Mouse (Mus musculus) MEL (cell line): ENCODE data around the gene Hba-x. TPM values are rescaled to one million over a fixed set of nuclear protein-coding genes. Genes with fewer than 3 reads are reported as not detected.

ENCODE experiments used
- DNase-seq: peaks from one replicate; pipeline ENCODE4 v3.0.0; 2011; ENCODE audit warnings: low read depth, low spot score
- H3K27ac ChIP-seq: 2 replicates; pipeline ENCODE4 v1.5.1; 2012; ENCODE audit warnings: low read depth, mild to moderate bottlenecking, control low read depth, low read length, moderate library complexity; ENCODE audit not compliant: control insufficient read depth
- H3K27me3 ChIP-seq, 2 experiments: fragments of 150-350 bp in 1 of 2; sonication (generic) in 1 of 2; 2 replicates each; pipeline ENCODE4 v1.6.1; 2012; ENCODE audit warnings: low read length in 2 of 2, mild to moderate bottlenecking in 2 of 2, improper control_type of control experiment in 1 of 2, moderate library complexity in 1 of 2; ENCODE audit not compliant: insufficient read depth in 2 of 2, control insufficient read depth in 1 of 2
- H3K36me3 ChIP-seq, 2 experiments: 2 replicates each; pipeline ENCODE4 v1.6.1; 2012 to 2014; ENCODE audit warnings: low read length in 2 of 2, improper control_type of control experiment in 1 of 2, inconsistent platforms in 1 of 2, mild to moderate bottlenecking in 1 of 2; ENCODE audit not compliant: insufficient read depth in 2 of 2, control insufficient read depth in 1 of 2
- H3K4me1 ChIP-seq, 2 experiments: fragments of 150-350 bp in 1 of 2; sonication (generic) in 1 of 2; 2 replicates each; pipeline ENCODE4 v1.6.1; 2012; ENCODE audit warnings: low read length in 2 of 2, improper control_type of control experiment in 1 of 2, mild to moderate bottlenecking in 1 of 2; ENCODE audit not compliant: insufficient read depth in 2 of 2, control insufficient read depth in 1 of 2
- H3K4me3 ChIP-seq, 2 experiments: fragments of 150-350 bp in 1 of 2; sonication (generic) in 1 of 2; 2 replicates each; pipeline ENCODE4 v1.5.1; 2012; ENCODE audit warnings: low read depth in 2 of 2, low read length in 2 of 2, mild to moderate bottlenecking in 2 of 2, moderate library complexity in 2 of 2, control low read depth in 1 of 2, improper control_type of control experiment in 1 of 2; ENCODE audit not compliant: control insufficient read depth in 1 of 2, insufficient read depth in 1 of 2
- H3K79me2 ChIP-seq: 2 replicates; pipeline ENCODE4 v1.6.1; 2012; ENCODE audit warnings: mild to moderate bottlenecking, low read length, moderate library complexity; ENCODE audit not compliant: control insufficient read depth, poor library complexity, insufficient read depth
- H3K9ac ChIP-seq: 2 replicates; pipeline ENCODE4 v1.6.1; 2012; ENCODE audit warnings: low read depth, mild to moderate bottlenecking, control low read depth, low read length, moderate library complexity; ENCODE audit not compliant: control insufficient read depth, poor library complexity, severe bottlenecking
- H3K9me3 ChIP-seq: fragments of 150-350 bp; sonication (generic); replicated peaks from 2 replicates; pipeline ENCODE4 v1.6.1; 2012; ENCODE audit warnings: mild to moderate bottlenecking, low read length, improper control_type of control experiment, moderate library complexity; ENCODE audit not compliant: insufficient read depth
- CHD2 ChIP-seq: IDR thresholded peaks from 2 replicates; pipeline ENCODE4 v1.6.1; 2011; ENCODE audit warnings: low read length, improper control_type of control experiment
- CTCF ChIP-seq, 3 experiments: IDR thresholded peaks in 2 of 3; conservative IDR thresholded peaks in 1 of 3; 2 replicates each; pipeline ENCODE4 v1.5.1; 2011 to 2012; ENCODE audit warnings: low read length in 3 of 3, low read depth in 2 of 3, mild to moderate bottlenecking in 2 of 3, improper control_type of control experiment in 1 of 3, inconsistent platforms in 1 of 3, mixed read lengths in 1 of 3, moderate library complexity in 1 of 3; ENCODE audit not compliant: control insufficient read depth in 1 of 3, insufficient read depth in 1 of 3, poor library complexity in 1 of 3, severe bottlenecking in 1 of 3
- E2F4 ChIP-seq: IDR thresholded peaks from 2 replicates; pipeline ENCODE4 v1.6.1; 2011; ENCODE audit warnings: low read depth, low read length, improper control_type of control experiment, borderline replicate concordance
- EP300 ChIP-seq, 2 experiments: IDR thresholded peaks; 2 replicates each; pipeline ENCODE4 v1.6.1; 2011; ENCODE audit warnings: improper control_type of control experiment in 2 of 2, low read length in 2 of 2, low read depth in 1 of 2, mild to moderate bottlenecking in 1 of 2
- ETS1 ChIP-seq: IDR thresholded peaks from 2 replicates; pipeline ENCODE4 v1.6.1; 2012; ENCODE audit warnings: low read depth, mild to moderate bottlenecking, inconsistent platforms, low read length, improper control_type of control experiment, moderate library complexity
- GATA1 ChIP-seq: IDR thresholded peaks from 2 replicates; pipeline ENCODE4 v1.6.1; 2011; ENCODE audit warnings: low read depth, low read length, improper control_type of control experiment
- KAT2A ChIP-seq: conservative IDR thresholded peaks from 2 replicates; pipeline ENCODE4 v1.6.1; 2012; ENCODE audit warnings: low read depth, low read length, improper control_type of control experiment, inconsistent platforms
- NRF1 ChIP-seq: IDR thresholded peaks from 2 replicates; pipeline ENCODE4 v1.6.1; 2014; ENCODE audit warnings: low read depth, mild to moderate bottlenecking, inconsistent platforms, low read length, improper control_type of control experiment, moderate library complexity; ENCODE audit not compliant: poor library complexity, insufficient read depth, severe bottlenecking
- POLR2A ChIP-seq, 2 experiments: IDR thresholded peaks; 2 replicates each; pipeline ENCODE4 v1.6.1; 2011 to 2012; ENCODE audit warnings: low read length in 2 of 2, mild to moderate bottlenecking in 2 of 2, control low read depth in 1 of 2, improper control_type of control experiment in 1 of 2, low read depth in 1 of 2, moderate library complexity in 1 of 2; ENCODE audit not compliant: control insufficient read depth in 1 of 2, insufficient read depth in 1 of 2, poor library complexity in 1 of 2
- RAD21 ChIP-seq: IDR thresholded peaks from 2 replicates; pipeline ENCODE4 v1.6.1; 2011; ENCODE audit warnings: mild to moderate bottlenecking, low read depth, low read length, improper control_type of control experiment
- SMC3 ChIP-seq: IDR thresholded peaks from 2 replicates; pipeline ENCODE4 v1.6.1; 2011; ENCODE audit warnings: low read depth, low read length, improper control_type of control experiment
- TCF12 ChIP-seq: IDR thresholded peaks from 2 replicates; pipeline ENCODE4 v1.6.1; 2014; ENCODE audit warnings: low read depth, mild to moderate bottlenecking, inconsistent platforms, low read length, improper control_type of control experiment, moderate library complexity
- USF2 ChIP-seq, 2 experiments: IDR thresholded peaks; 2 replicates each; pipeline ENCODE4 v1.6.1; 2011 to 2012; ENCODE audit warnings: improper control_type of control experiment in 2 of 2, low read length in 2 of 2, borderline replicate concordance in 1 of 2, inconsistent platforms in 1 of 2, low read depth in 1 of 2, mild to moderate bottlenecking in 1 of 2; ENCODE audit not compliant: insufficient read depth in 1 of 2
- ZC3H11A ChIP-seq: IDR thresholded peaks from 2 replicates; pipeline ENCODE4 v1.6.1; 2012; ENCODE audit warnings: low read depth, mild to moderate bottlenecking, inconsistent platforms, low read length, improper control_type of control experiment
- ZKSCAN1 ChIP-seq: IDR thresholded peaks from 2 replicates; pipeline ENCODE4 v1.6.1; 2012; ENCODE audit warnings: low read depth, mild to moderate bottlenecking, inconsistent platforms, low read length, improper control_type of control experiment, moderate library complexity
- ZMIZ1 ChIP-seq: IDR thresholded peaks from 2 replicates; pipeline ENCODE4 v1.6.1; 2012; ENCODE audit warnings: low read depth, mild to moderate bottlenecking, inconsistent platforms, low read length, improper control_type of control experiment, moderate library complexity
- ZNF384 ChIP-seq: IDR thresholded peaks from 2 replicates; pipeline ENCODE4 v1.6.1; 2012; ENCODE audit warnings: low read depth, mild to moderate bottlenecking, inconsistent platforms, low read length, improper control_type of control experiment
- polyA plus RNA-seq, 2 experiments: library from polyadenylated mRNA; stranded (reverse) in 1 of 2; unstranded in 1 of 2; fragments of >175 nt in 1 of 2; fragments of >200 nt in 1 of 2; gene quantifications; 2 replicates each; pipeline versions ENCODE4 v1.2.1 to v1.2.4; 2012; ENCODE audit warnings: low replicate concordance in 2 of 2, low read depth in 1 of 2; ENCODE audit not compliant: insufficient read length in 2 of 2, insufficient read depth in 1 of 2, missing spikeins in 1 of 2
- total RNA-seq: library from RNA; depleted of rRNA; stranded (reverse); fragments of 300-350 nt; gene quantifications from 2 replicates; pipeline ENCODE4 v1.2.3, GENCODE M21; 2012

Gene Hba-x
- total and polyA plus RNA-seq, 3 experiments: 0.13 TPM; not detected in 2

DNA sequence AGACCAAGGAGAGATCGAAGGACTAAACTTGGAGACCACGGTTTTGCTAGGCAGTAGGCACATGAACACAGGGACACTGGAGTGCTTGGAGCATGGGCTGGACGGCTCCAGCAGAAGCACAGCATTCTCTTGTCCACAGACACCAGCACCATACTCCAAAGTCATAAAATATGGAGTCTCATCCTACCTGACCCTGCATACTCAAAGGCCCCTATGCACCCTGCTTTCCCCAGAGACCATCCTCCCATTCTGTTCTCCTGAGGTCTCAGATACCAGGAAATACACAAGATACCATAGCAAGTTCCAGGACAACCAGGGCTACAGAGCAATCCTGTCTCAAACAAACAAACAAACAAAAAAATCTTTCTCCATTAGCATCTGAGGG lies 38.8 kb upstream of the Hba-x start:
- no peak for TF ChIP-seq RAD21
- no peaks in the 10 kb centered on the region for H3K9me3 ChIP-seq
- H3K9ac ChIP-seq: no peak overlapping the region
- peaks cover 0 to 3% of the 10 kb centered on the region in 2 experiments; a peak in 2 of 4 replicates for H3K36me3 ChIP-seq
- no peak overlapping the region for H3K4me3 ChIP-seq
- H3K79me2 ChIP-seq: no peaks in the 10 kb centered on the region
- H3K4me1 ChIP-seq: peaks cover under 1 to 4% of the 10 kb centered on the region in 2 experiments; a peak in 3 of 4 replicates
- no peak overlapping the region for H3K27ac ChIP-seq
- H3K27me3 ChIP-seq: no peaks in the 10 kb centered on the region
- DNase-seq: no peak

DNA sequence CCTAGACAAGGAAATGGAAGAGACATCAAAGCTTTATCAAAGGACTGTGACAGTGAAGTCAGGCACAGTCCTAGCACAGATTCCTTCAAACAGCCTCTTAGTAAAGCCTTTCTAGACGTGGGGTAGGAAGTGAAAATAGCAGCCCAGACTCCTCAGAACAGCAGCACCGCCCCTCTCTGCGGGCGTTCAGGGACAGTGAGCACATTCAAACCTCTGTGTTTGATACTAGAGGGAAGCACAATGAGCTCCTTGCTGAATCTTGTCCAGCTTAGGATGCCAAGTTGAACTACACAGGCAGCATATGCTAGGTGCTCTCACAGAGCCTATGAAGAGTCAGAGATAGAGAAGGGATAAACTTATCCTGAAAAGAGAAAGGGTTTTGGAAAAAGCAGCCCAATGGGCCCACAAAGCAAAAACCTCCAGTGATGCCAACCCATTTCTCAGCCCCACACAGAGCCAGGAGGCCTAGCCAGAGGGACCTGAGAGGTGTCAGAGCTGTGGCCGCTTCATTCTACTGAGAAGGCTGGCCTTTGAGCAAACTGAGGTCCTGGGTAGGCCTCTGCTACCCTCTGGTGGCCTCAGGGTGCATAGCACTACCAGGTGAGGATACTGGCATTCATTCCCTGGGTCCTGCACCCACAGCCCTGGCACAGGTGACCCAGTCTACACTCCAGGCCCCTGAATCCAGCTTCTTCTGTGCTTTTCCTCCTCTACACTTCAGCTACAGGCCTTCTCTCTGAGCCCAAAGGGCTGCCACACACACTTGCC lies 37.9 kb upstream of the Hba-x start:
- H3K9me3 ChIP-seq: no peaks in the 10 kb centered on the region
- no peak overlapping the region for H3K4me3 ChIP-seq
- H3K4me1 ChIP-seq: peaks cover 2 to 12% of the 10 kb centered on the region in 2 experiments; a peak in 3 of 4 replicates
- DNase-seq: peak; percentile 78
- H3K79me2 ChIP-seq: no peaks in the 10 kb centered on the region
- peaks cover 0 to 5% of the 10 kb centered on the region in 2 experiments; a peak in 2 of 4 replicates for H3K36me3 ChIP-seq
- H3K27me3 ChIP-seq: no peaks in the 10 kb centered on the region
- TF ChIP-seq ZC3H11A (peak; percentile 95), ETS1 (no peak), CTCF (IDR thresholded peaks at IDR 0.05 in 2 of 3, conservative IDR thresholded peaks at IDR 0.05 in 1 of 3; ENCODE audit: control insufficient read depth in 1 of 3, insufficient read depth in 1 of 3, low read depth in 2 of 3, low read length in 3 of 3, poor library complexity in 1 of 3, severe bottlenecking in 1 of 3) (peak; percentile 98), SMC3 (peak; percentile 97), ZKSCAN1 (no peak), EP300 (IDR thresholded peaks at IDR 0.05; ENCODE audit: low read depth in 1 of 2, low read length in 2 of 2) (no peak), TCF12 (peak; percentile 32; the same call in 1 of the 2 replicates), ZMIZ1 (no peak), RAD21 (peak; percentile 97)
- TF ChIP-seq, all 39 proteins: peak for 5
- Histone ChIP-seq H3K9ac (no peak overlapping the region), H3K27ac (no peak overlapping the region)

DNA sequence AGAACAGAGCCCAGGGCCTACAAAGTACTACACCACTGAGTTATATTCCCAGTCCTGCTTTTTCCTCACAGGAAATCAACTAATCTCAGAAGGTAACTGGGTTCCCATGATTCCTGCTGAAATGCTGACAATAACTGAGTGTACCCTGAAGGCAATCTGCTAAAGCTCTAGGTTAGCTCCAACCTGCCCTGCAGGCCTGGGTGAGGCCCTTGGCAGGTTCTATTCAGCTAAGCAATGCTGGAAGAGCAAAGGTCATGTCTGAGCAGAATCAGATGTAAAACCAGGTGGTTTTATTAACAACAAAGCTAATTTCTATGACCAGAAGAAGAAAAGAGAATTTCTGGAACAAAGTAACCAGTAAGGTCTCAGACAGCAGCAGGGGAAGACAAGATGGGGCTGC lies 34.8 kb upstream of the Hba-x start:
- no peaks in the 10 kb centered on the region for H3K9me3 ChIP-seq
- no peak overlapping the region for H3K27ac ChIP-seq
- TF ChIP-seq USF2 (IDR thresholded peaks at IDR 0.05; ENCODE audit: borderline replicate concordance in 1 of 2, insufficient read depth in 1 of 2, low read depth in 1 of 2, low read length in 2 of 2) (no peak), KAT2A (no peak), TCF12 (no peak), GATA1 (no peak), CHD2 (no peak), RAD21 (no peak), CTCF (IDR thresholded peaks at IDR 0.05 in 2 of 3, conservative IDR thresholded peaks at IDR 0.05 in 1 of 3; ENCODE audit: control insufficient read depth in 1 of 3, insufficient read depth in 1 of 3, low read depth in 2 of 3, low read length in 3 of 3, poor library complexity in 1 of 3, severe bottlenecking in 1 of 3) (no peak), POLR2A (IDR thresholded peaks at IDR 0.05; ENCODE audit: control insufficient read depth in 1 of 2, insufficient read depth in 1 of 2, low read depth in 1 of 2, low read length in 2 of 2, poor library complexity in 1 of 2) (no peak), ZNF384 (no peak), NRF1 (no peak), E2F4 (no peak), ZC3H11A (no peak)
- peaks cover 0 to 30% of the 10 kb centered on the region in 2 experiments; a peak in 2 of 4 replicates for H3K36me3 ChIP-seq
- H3K79me2 ChIP-seq: no peaks in the 10 kb centered on the region
- H3K4me3 ChIP-seq: no peak overlapping the region
- no peaks in the 10 kb centered on the region for H3K27me3 ChIP-seq
- no peak overlapping the region for H3K9ac ChIP-seq
- peaks cover 16 to 38% of the 10 kb centered on the region in 2 experiments for H3K4me1 ChIP-seq
- no peak for DNase-seq
